Mouse (Mus musculus): ENCODE data around the gene Mfsd4b4.

DNA sequence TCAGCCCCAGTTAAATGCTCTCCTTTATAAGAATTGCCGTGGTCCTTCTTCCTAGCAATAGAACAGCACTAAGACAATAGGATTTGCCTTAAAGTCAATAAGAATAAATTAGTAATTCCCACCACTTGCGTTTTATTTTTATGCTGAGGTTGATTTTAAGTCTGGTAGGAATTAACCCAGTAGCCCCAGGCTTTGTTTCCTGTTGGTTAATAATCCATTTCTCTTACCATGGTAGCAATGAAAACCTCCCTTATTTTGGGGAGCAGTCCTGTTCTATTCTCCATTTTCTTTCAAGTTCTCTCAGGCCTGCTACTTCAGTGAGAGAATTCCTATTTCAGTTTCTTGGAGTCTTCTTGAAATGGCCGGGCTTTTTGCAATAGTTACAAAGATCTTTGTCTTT is 5.2 kb upstream of the Mfsd4b4 start:
- TF ChIP-seq CTCF (IDR thresholded peaks at IDR 0.05; ENCODE audit: control insufficient read depth, insufficient read depth, insufficient replicate concordance, low read depth, low read length) (no peak), POLR2A (IDR thresholded peaks at IDR 0.05; ENCODE audit: control insufficient read depth, low read depth, low read length) (no peak)
